Mouse (Mus musculus): ENCODE results near the gene Dctn2. TPM values are rescaled to one million over a fixed set of nuclear protein-coding genes. Genes with fewer than 3 reads are reported as not detected.
A peak's percentile ranks its signal among the peaks of the same experiment; 100 is the strongest.

Dctn2 gene
- total and polyA plus RNA-seq, 2 experiments from 2014 or later, result 154 to 197 TPM

- DNase-seq (ENCODE audit: low spot score) (peak; percentile 84), ATAC-seq (ENCODE audit: insufficient read depth, low read depth) (peak; percentile 16)
- Histone ChIP-seq H3K4me1 (ENCODE audit: control insufficient read depth, insufficient read depth) (peaks cover 39% of the 10 kb centered on the region), H3K9me3 (replicated peaks; ENCODE audit: control insufficient read depth, low read length) (no peaks in the 10 kb centered on the region), H3K4me3 (ENCODE audit: low read depth, low read length) (peak overlapping the region; percentile 74), H3K4me2 (ENCODE audit: low read depth, low read length) (peak overlapping the region; percentile 70), H3K27me3 (ENCODE audit: control insufficient read depth, insufficient read depth, low read length) (no peaks in the 10 kb centered on the region), H3K36me3 (replicated peaks; ENCODE audit: control insufficient read depth, insufficient read depth, low read length) (peaks cover 39% of the 10 kb centered on the region), H3K27ac (ENCODE audit: low read depth) (peak overlapping the region; percentile 99), H3K9ac (replicated peaks; ENCODE audit: low read depth, low read length) (peak overlapping the region; percentile 71)
- TF ChIP-seq CTCF (IDR thresholded peaks at IDR 0.05; ENCODE audit: low read depth) (no peak), EP300 (IDR thresholded peaks at IDR 0.05; ENCODE audit: low read depth) (no peak)
- 1% methylated on average over 15 of the region's 15 CpGs for WGBS
Observed at GRCm38 (mm10) chr10:127289573-127290191, 23.5 kb downstream of the Dctn2 start.

GRCm38 (mm10) chr10:127290307-127290929 is 24.2 kb downstream of the Dctn2 start:
- TF ChIP-seq EP300 (IDR thresholded peaks at IDR 0.05; ENCODE audit: low read depth) (peak; percentile 95), CTCF (IDR thresholded peaks at IDR 0.05; ENCODE audit: low read depth) (0 out of 2 replicates have a peak, but pooled peaks have one; percentile 19)
- DNase-seq (ENCODE audit: low spot score) (peak; percentile 100), ATAC-seq (ENCODE audit: insufficient read depth, low read depth) (peak; percentile 86)
- WGBS, result under 1% methylated on average over 33 of the region's 47 CpGs
- H3K9me3 ChIP-seq (replicated peaks; ENCODE audit: control insufficient read depth, low read length), result no peaks in the 10 kb centered on the region
- peak overlapping the region; percentile 74 for H3K4me3 ChIP-seq (ENCODE audit: low read depth, low read length)
- H3K27me3 ChIP-seq (ENCODE audit: control insufficient read depth, insufficient read depth, low read length), result no peaks in the 10 kb centered on the region
- H3K36me3 ChIP-seq (replicated peaks; ENCODE audit: control insufficient read depth, insufficient read depth, low read length), result peaks cover 39% of the 10 kb centered on the region
- peak overlapping the region; percentile 73 for H3K4me2 ChIP-seq (ENCODE audit: low read depth, low read length)
- peak overlapping the region; percentile 74 for H3K9ac ChIP-seq (replicated peaks; ENCODE audit: low read depth, low read length)
- peak overlapping the region; percentile 99 for H3K27ac ChIP-seq (ENCODE audit: low read depth)
- H3K4me1 ChIP-seq (ENCODE audit: control insufficient read depth, insufficient read depth), result peaks cover 39% of the 10 kb centered on the region

GRCm38 (mm10) chr10:127290930-127291880 is 25.0 kb downstream of the Dctn2 start:
- Histone ChIP-seq H3K9me3 (replicated peaks; ENCODE audit: control insufficient read depth, low read length) (no peaks in the 10 kb centered on the region), H3K9ac (replicated peaks; ENCODE audit: low read depth, low read length) (peak overlapping the region; percentile 74), H3K27ac (ENCODE audit: low read depth) (peak overlapping the region; percentile 94), H3K4me1 (ENCODE audit: control insufficient read depth, insufficient read depth) (peaks cover 39% of the 10 kb centered on the region), H3K36me3 (replicated peaks; ENCODE audit: control insufficient read depth, insufficient read depth, low read length) (peaks cover 39% of the 10 kb centered on the region), H3K4me2 (ENCODE audit: low read depth, low read length) (peak overlapping the region; percentile 73), H3K4me3 (ENCODE audit: low read depth, low read length) (peak overlapping the region; percentile 74), H3K27me3 (ENCODE audit: control insufficient read depth, insufficient read depth, low read length) (no peaks in the 10 kb centered on the region)
- ATAC-seq (ENCODE audit: insufficient read depth, low read depth), result peak; percentile 4; the same call in 1 of the 2 replicates
- TF ChIP-seq CTCF (IDR thresholded peaks at IDR 0.05; ENCODE audit: low read depth) (no peak), EP300 (IDR thresholded peaks at IDR 0.05; ENCODE audit: low read depth) (no peak)
- 0% methylated on average over 19 of the region's 19 CpGs for WGBS
- DNase-seq (ENCODE audit: low spot score), result peak; percentile 70

GRCm38 (mm10) chr10:127291881-127292638 is 25.9 kb downstream of the Dctn2 start:
- peak overlapping the region; percentile 94 for H3K27ac ChIP-seq (ENCODE audit: low read depth)
- 4% methylated on average over 5 of the region's 5 CpGs for WGBS

More at GRCm38 (mm10) chr10:127291881-127292638, 25.9 kb downstream of the Dctn2 start:
- Histone ChIP-seq H3K4me2 (ENCODE audit: low read depth, low read length) (peak overlapping the region; percentile 73), H3K9me3 (replicated peaks; ENCODE audit: control insufficient read depth, low read length) (no peaks in the 10 kb centered on the region), H3K4me1 (ENCODE audit: control insufficient read depth, insufficient read depth) (peaks cover 38% of the 10 kb centered on the region), H3K9ac (replicated peaks; ENCODE audit: low read depth, low read length) (peak overlapping the region; percentile 74), H3K36me3 (replicated peaks; ENCODE audit: control insufficient read depth, insufficient read depth, low read length) (peaks cover 38% of the 10 kb centered on the region), H3K27me3 (ENCODE audit: control insufficient read depth, insufficient read depth, low read length) (no peaks in the 10 kb centered on the region), H3K4me3 (ENCODE audit: low read depth, low read length) (peak overlapping the region; percentile 74)
- DNase-seq (ENCODE audit: low spot score), result peak; percentile 37
- no peak for ATAC-seq (ENCODE audit: insufficient read depth, low read depth)
- no peak for TF ChIP-seq CTCF (IDR thresholded peaks at IDR 0.05; ENCODE audit: low read depth)
- TF ChIP-seq EP300 (IDR thresholded peaks at IDR 0.05; ENCODE audit: low read depth), result no peak

All from heart, postnatal 0 days (tissue).